Mouse (Mus musculus) testis, adult 2 months (tissue): Measurements from ENCODE around the gene Tmem81. TPM values are rescaled to one million over a fixed set of nuclear protein-coding genes. Genes with fewer than 3 reads are reported as not detected.

Experiments
- H3K27ac ChIP-seq: fragments of 200-500 bp; 2 replicates; pipeline ENCODE4 v1.5.1; 2012; ENCODE audit warnings: low read depth, low read length; ENCODE audit not compliant: control insufficient read depth, insufficient read depth
- H3K27me3 ChIP-seq: fragments of 200-500 bp; 2 replicates; pipeline ENCODE4 v1.6.1; 2012; ENCODE audit warnings: mild to moderate bottlenecking, low read length, moderate library complexity; ENCODE audit not compliant: control insufficient read depth, insufficient read depth
- H3K36me3 ChIP-seq: fragments of 200-500 bp; 2 replicates; pipeline ENCODE4 v1.6.1; 2012; ENCODE audit warnings: mild to moderate bottlenecking, low read length; ENCODE audit not compliant: control insufficient read depth, insufficient read depth
- H3K4me1 ChIP-seq: fragments of 200-500 bp; 2 replicates; pipeline ENCODE4 v1.6.1; 2012; ENCODE audit warnings: low read length; ENCODE audit not compliant: control insufficient read depth, insufficient read depth
- H3K4me3 ChIP-seq: fragments of 200-500 bp; 2 replicates; pipeline ENCODE4 v1.5.1; 2012; ENCODE audit warnings: low read depth, mild to moderate bottlenecking, low read length, moderate library complexity, mixed read lengths; ENCODE audit not compliant: control insufficient read depth
- CTCF ChIP-seq: fragments of 200-500 bp; IDR thresholded peaks from 2 replicates; pipeline ENCODE4 v1.5.1; 2012; ENCODE audit warnings: low read depth, mild to moderate bottlenecking, inconsistent platforms, low read length, moderate library complexity; ENCODE audit not compliant: control insufficient read depth, insufficient read depth, insufficient replicate concordance
- POLR2A ChIP-seq: fragments of 200-500 bp; IDR thresholded peaks from 2 replicates; pipeline ENCODE4 v1.6.1; 2012; ENCODE audit warnings: low read depth, mild to moderate bottlenecking, inconsistent platforms, low read length, moderate library complexity; ENCODE audit not compliant: control insufficient read depth
- polyA plus RNA-seq: library from polyadenylated mRNA; depleted of rRNA; stranded (reverse); fragments of >200 nt; gene quantifications from 2 replicates; pipeline ENCODE4 v1.2.3, GENCODE M21; 2012

The Tmem81 gene
- polyA plus RNA-seq, 1 experiment: 24.6 TPM

- no peak for TF ChIP-seq CTCF
- TF ChIP-seq POLR2A: no peak
- H3K4me3 ChIP-seq: no peak overlapping the region
- no peaks in the 10 kb centered on the region for H3K36me3 ChIP-seq
- H3K27ac ChIP-seq: no peak overlapping the region
- peaks cover 2% of the 10 kb centered on the region; the same call in 1 of the 2 replicates for H3K4me1 ChIP-seq
- no peaks in the 10 kb centered on the region for H3K27me3 ChIP-seq
Measured at GRCm38 (mm10) chr1:132474496-132474895, 31.5 kb upstream of the Tmem81 start.

DNA sequence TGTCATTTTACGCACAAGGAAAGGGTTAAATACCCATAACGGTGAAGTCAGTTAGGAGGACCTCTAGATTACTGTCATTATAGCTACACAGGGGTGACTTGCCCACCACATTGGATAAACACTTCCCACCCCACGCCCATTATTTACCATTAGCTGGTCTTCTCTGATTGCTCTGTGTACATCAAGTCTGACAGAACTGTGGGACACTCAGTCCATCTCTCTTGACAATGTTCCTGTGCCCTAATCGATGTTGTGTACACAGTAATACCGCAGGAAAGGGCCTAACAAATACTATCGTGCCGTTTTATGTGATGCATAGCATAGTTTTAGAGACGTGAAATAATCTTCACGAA is 29.5 kb upstream of the Tmem81 start:
- no peaks in the 10 kb centered on the region for H3K36me3 ChIP-seq
- no peaks in the 10 kb centered on the region for H3K27me3 ChIP-seq
- H3K4me3 ChIP-seq: peak overlapping the region; percentile 100
- peaks cover 2% of the 10 kb centered on the region; the same call in 1 of the 2 replicates for H3K4me1 ChIP-seq
- TF ChIP-seq POLR2A (no peak), CTCF (no peak)
- H3K27ac ChIP-seq: peak overlapping the region; percentile 67

GRCm38 (mm10) chr1:132476928-132477691 is 28.9 kb upstream of the Tmem81 start, which contains the start of gene Rbbp5:
TSS of gene Rbbp5 (plus strand) at chr1:132477365.
- peak within 1 kb of the TSS; percentile 93 for H3K27ac ChIP-seq
- no peak for TF ChIP-seq CTCF
- TF ChIP-seq POLR2A: peak; percentile 57
- no peaks in the 10 kb centered on the region for H3K36me3 ChIP-seq
- H3K27me3 ChIP-seq: no peaks in the 10 kb centered on the region
- H3K4me3 ChIP-seq: peak within 1 kb of the TSS; percentile 100
- H3K4me1 ChIP-seq: peaks cover 2% of the 10 kb centered on the region; the same call in 1 of the 2 replicates

GRCm38 (mm10) chr1:132479438-132479837 is 26.6 kb upstream of the Tmem81 start:
- TF ChIP-seq CTCF: no peak
- no peak for TF ChIP-seq POLR2A
- H3K27ac ChIP-seq: no peak overlapping the region
- H3K36me3 ChIP-seq: no peaks in the 10 kb centered on the region
- H3K4me1 ChIP-seq: peaks cover 2% of the 10 kb centered on the region; the same call in 1 of the 2 replicates
- no peak overlapping the region for H3K4me3 ChIP-seq
- no peaks in the 10 kb centered on the region for H3K27me3 ChIP-seq

DNA sequence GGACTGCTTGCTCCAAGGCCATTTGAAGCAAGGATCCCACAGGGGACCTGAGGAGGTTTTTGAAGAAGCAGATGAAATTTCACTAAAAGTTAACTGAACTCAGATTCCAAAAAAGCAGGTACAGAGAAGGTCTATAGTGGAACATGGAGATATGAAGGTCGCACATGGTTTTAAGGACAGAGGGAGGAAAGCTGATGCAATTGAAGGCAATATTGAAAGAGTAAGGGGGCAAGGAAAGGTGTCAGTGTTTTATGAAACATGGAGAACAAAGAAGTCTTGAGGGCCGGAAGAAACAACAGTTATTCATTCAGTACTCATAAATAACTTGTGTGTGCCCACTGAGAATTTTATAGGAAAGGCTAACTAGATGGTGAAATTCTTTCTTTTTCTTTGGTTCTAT is 24.4 kb upstream of the Tmem81 start:
- no peak for TF ChIP-seq CTCF
- Histone ChIP-seq H3K27ac (no peak overlapping the region), H3K36me3 (no peaks in the 10 kb centered on the region), H3K27me3 (no peaks in the 10 kb centered on the region), H3K4me1 (peaks cover 2% of the 10 kb centered on the region; the same call in 1 of the 2 replicates), H3K4me3 (no peak overlapping the region)

DNA sequence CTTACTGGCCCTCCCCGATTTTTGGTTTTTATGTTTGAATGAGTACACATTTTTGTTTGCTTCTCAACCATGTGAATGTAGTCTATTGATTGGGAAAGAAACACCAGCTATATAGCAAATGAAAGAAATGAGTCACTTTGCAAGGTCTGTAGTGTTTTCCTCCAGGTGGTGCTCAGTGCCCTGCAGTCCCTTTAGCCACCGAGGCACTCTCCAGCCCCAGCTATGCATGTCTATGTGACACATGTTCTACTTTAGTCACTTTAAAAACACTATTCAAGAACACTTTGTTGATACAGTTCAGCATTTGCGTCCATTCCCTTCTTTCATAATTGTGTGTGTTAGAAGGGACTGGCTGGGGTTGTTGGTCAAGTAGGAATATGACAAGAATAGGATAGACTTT is 22.8 kb upstream of the Tmem81 start:
- Histone ChIP-seq H3K4me3 (no peak overlapping the region), H3K27me3 (no peaks in the 10 kb centered on the region), H3K4me1 (no peaks in the 10 kb centered on the region), H3K36me3 (no peaks in the 10 kb centered on the region), H3K27ac (no peak overlapping the region)
- TF ChIP-seq CTCF (no peak), POLR2A (no peak)

GRCm38 (mm10) chr1:132483759-132484158 is 22.3 kb upstream of the Tmem81 start:
- H3K36me3 ChIP-seq: no peaks in the 10 kb centered on the region
- no peaks in the 10 kb centered on the region for H3K4me1 ChIP-seq
- no peak overlapping the region for H3K27ac ChIP-seq
- no peaks in the 10 kb centered on the region for H3K27me3 ChIP-seq
- no peak overlapping the region for H3K4me3 ChIP-seq
- TF ChIP-seq CTCF (no peak), POLR2A (no peak)

- H3K4me1 ChIP-seq: no peaks in the 10 kb centered on the region
- TF ChIP-seq POLR2A (no peak), CTCF (no peak)
- no peak overlapping the region for H3K27ac ChIP-seq
- H3K27me3 ChIP-seq: no peaks in the 10 kb centered on the region
- H3K36me3 ChIP-seq: peaks cover 5% of the 10 kb centered on the region
- H3K4me3 ChIP-seq: no peak overlapping the region
Measured at GRCm38 (mm10) chr1:132500535-132500934, 5.5 kb upstream of the Tmem81 start.
